Mouse (Mus musculus) C2C12 (cell line): ENCODE results near the gene Asb8.

Experiments
- CTCF ChIP-seq: IDR thresholded peaks from one replicate; pipeline ENCODE4 v1.5.1; 2011; ENCODE audit not compliant: control insufficient read depth, insufficient read depth, insufficient read length
- MYOD1 ChIP-seq: IDR thresholded peaks from one replicate; pipeline ENCODE4 v1.6.1; 2011; ENCODE audit warnings: low read depth; ENCODE audit not compliant: control insufficient read depth, insufficient read length

GRCm38 (mm10) chr15:98088889-98089288 is 76.5 kb downstream of the Asb8 start:
- TF ChIP-seq CTCF (no peak), MYOD1 (no peak)
